Mouse (Mus musculus) fat pad, adult 2 months (tissue): Measurements from ENCODE around the gene Olfr920.
A peak's percentile ranks its signal among the peaks of the same experiment; 100 is the strongest.

Experiments
- DNase-seq: peaks from one replicate; pipeline ENCODE4 v3.0.0-alpha.2; 2011; ENCODE audit warnings: low read depth, low spot score; ENCODE audit errors: extremely low read depth

The Olfr920 gene

GRCm38 (mm10) chr9:38751999-38752398 is at the start of gene Olfr920:
Gene Olfr920 (plus strand): TSS chr9:38752299.
- no peak for DNase-seq

GRCm38 (mm10) chr9:38718102-38718501 is 34.0 kb upstream of the Olfr920 start, which contains the start of gene Vwa5a:
Gene Vwa5a (plus strand): TSS chr9:38718268.
- DNase-seq = peak; percentile 2

- DNase-seq = peak; percentile 4
Observed at GRCm38 (mm10) chr9:38718927-38719441, 33.1 kb upstream of the Olfr920 start.

GRCm38 (mm10) chr9:38724044-38724443 is 28.1 kb upstream of the Olfr920 start:
- no peak for DNase-seq

- no peak for DNase-seq
Observed at GRCm38 (mm10) chr9:38728218-38728617, 23.9 kb upstream of the Olfr920 start.

GRCm38 (mm10) chr9:38741408-38741807 is 10.7 kb upstream of the Olfr920 start:
- no peak for DNase-seq

- DNase-seq = no peak
Observed at GRCm38 (mm10) chr9:38744619-38745315, 7.3 kb upstream of the Olfr920 start.

- no peak for DNase-seq
Observed at GRCm38 (mm10) chr9:38772768-38773167, 20.7 kb downstream of the Olfr920 start, which contains the start of gene Olfr921. Gene Olfr921 (plus strand): TSS chr9:38773068.

GRCm38 (mm10) chr9:38792689-38793088 is 40.6 kb downstream of the Olfr920 start:
- no peak for DNase-seq

- DNase-seq = peak; percentile 36
Observed at GRCm38 (mm10) chr9:38805696-38806095, 53.6 kb downstream of the Olfr920 start.
